Mouse (Mus musculus): ENCODE data around the gene Brd1.

Brd1 gene

DNA sequence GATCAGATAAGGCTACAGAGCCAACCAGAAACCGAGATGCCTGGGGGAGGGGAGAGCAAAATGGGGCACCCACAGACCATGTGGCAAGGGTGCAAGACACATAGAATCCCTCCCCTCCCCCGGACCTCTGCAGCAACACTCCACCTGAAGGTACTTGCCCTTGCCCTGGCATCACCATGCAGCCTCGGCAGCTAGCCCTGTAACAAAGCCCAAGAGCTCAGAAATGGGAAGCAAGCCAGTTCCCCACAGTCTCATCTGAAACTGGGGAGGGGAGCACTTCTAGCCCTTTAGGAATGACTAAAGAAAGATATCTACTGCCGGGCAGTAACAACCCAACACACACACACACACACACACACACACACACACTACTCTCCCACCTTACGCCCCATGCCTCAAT is 53.1 kb downstream of the Brd1 start:
- DNase-seq = no peak

DNA sequence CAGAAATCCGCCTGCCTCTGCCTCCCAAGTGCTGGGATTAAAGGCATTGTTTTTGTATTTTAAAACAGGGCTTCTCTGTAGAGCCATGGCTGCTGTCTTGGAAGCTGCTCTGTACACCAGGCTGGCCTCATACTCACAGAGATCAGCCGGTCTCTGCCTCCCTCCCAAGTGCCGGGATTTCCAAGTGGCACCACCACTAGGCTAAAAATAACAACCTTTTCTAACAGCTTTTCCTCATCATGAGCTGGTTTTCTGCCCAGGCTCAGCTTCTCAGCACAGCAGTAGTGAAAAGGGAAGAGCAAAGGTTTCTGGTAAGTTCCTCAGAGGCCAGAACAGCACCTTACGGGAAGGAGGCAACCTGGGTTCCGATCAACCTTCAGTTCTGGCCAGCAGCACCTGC is 56.5 kb downstream of the Brd1 start:
- no peak for DNase-seq

DNA sequence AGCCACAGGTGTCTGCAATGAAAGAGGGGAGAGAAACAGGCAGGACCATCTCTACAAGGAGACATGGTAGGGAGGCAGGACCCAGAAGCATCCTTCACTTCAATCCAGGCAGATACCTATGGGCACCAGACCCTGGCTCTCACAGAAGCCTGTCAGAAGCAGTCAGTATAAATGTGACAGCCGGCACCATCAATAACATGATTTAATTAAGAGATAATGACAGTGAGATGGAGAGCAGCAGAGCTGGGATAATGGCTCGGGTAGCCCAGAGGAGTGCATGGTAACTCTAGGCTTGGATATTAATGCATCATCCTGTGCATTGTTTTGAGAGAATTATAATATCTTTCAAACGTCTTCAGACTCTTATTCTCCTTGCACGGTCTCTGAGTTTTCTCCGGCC is 58.0 kb downstream of the Brd1 start:
- no peak for DNase-seq

DNA sequence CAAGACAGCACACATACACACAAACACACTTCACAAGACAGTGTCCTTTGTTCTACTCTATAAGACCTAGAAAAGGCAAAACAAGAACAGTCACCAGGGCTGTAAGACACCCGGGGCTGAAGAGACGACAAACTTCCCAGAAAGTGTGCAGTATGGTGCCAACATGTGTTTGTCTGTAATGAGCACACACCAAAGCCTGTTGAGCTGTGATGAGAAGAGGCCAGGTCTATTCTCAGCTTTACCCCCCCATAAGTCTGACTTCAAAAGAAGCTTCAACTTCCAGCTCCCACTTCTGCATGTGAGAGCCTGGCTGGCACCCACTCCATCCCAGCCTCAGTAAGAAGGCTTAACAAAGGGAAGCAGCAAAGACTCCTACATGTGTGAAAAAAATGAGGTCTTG is 65.3 kb downstream of the Brd1 start:
- no peak for DNase-seq

DNA sequence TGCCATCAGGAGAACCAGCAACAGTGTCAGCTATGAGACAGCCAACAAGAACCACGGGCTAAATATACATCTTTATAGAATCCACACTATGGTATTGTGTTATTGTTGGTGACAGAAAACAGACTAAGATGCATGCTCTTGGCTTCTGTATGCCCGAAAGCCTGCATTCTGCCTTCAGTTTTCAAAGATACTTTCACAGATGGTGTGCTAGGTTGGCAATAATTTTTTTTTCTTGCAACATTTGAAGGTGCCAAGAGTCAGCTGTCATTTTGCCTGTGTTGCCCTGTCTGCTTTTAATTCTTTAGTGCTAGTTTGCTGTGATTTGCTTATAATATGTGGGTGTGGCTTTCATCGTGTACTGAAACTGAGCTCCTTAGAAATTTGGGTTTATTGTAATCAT is 66.4 kb downstream of the Brd1 start:
- no peak for DNase-seq

DNA sequence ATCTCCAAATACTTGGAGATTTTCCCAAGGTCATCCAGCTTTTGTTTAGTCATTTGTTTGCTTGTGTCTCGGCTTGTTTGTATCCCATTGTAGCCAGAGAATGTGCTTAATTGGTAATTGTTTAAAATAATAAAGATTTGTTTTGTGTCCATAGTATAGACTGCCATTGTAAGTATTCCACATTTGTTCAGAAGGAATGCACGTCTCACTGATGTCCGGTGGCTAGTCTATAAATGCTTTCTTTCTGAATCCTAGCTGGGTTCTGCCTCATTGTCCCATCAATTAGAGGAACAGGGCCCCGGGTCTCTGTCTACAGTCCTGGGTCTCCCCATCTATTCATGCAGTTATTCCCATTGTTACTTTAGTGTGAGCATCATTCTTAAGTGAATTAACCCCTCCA is 68.2 kb downstream of the Brd1 start:
- no peak for DNase-seq

DNA sequence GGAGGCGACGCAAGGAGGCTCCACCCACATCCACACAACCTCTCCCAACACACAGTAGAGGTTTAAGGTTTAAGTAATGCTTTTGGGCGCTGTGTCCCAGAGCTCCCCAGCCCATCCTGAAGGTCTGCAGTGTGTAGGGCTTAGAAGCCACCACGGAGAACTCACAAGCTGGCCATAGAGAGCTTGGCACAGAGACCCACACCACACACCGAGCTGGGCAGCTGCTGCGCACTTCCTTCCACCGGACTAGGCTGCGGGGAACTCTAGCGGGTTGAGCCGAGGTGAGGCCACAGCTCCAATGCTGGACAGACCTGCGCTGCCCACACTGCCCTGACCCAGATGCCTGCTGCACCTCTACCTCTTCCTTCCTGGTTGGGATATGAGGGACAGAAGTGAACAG is 71.0 kb downstream of the Brd1 start:
- no peak for DNase-seq

DNA sequence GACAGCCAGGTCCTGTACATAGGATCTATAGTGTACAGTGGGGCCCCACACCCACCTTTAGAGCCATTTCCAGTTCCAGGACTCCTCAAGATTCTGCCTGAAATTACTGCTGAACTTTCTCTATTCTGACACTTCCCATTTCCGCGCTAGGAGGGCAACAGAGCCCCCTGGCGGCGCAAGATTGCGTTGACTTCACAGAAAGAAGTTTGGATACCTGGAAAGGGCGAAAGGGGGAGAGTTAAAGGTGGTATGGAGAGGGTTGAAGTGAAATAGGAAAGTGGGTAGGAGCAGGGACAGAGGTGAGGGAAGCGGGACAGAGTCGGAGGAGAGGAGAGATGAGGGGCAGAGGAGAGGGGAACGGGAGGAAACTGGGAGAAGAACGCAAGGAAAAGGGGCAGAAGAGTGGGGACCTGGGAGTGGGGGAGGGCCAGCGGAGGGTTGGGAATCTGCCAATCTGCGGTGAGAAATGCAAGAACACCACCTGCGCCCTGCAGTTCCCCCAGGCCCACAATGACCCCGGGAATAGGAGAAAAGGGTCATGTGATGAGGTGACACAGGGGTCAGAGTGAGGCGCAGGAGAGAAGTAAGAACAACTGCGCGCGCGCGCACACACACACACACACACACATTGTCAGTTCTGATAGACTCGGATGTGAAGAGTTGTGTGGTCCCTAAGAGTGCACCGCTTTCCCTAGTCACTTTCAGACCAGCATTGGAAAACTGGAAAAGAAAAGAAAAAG is 71.8 kb downstream of the Brd1 start:
- peak; percentile 65 to 74 for DNase-seq

DNA sequence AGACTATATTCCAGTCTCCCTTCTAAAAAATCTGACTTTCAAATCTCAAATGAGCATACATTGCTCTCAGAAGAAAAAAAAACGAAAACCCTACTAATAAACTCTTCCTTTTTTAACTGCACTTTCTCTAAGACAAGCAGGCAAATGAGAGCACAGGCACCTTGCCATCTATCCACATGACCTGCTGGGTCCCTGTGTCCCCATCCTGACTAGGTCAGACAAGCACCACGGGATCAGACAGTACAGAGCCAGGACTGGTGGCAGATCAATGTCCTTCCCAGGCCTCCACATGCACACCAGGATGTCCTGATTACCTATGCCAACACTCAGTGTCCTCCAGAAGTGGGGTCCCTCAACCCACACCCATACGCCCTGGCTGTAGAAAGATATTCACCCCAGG is 72.4 kb downstream of the Brd1 start:
- DNase-seq = no peak

DNA sequence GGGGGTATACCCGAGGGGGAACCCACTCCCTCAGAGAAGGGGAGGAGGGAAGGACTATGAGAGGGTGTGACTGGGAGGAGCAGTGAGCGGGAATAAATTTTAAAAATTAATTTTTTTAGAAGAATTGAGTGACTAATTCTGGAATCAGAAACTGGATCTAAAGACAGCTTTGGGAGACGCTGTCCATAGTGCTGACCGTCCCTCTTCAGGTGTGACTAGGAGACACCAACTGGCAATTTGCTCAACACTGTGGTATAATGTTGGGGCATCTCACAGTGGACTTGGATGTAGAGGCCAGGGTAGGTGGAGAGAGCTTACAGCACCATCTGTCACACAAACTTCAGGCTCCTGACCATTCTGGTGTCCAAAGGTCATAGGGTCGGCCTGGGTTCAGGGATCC is 82.0 kb downstream of the Brd1 start:
- no peak for DNase-seq

DNA sequence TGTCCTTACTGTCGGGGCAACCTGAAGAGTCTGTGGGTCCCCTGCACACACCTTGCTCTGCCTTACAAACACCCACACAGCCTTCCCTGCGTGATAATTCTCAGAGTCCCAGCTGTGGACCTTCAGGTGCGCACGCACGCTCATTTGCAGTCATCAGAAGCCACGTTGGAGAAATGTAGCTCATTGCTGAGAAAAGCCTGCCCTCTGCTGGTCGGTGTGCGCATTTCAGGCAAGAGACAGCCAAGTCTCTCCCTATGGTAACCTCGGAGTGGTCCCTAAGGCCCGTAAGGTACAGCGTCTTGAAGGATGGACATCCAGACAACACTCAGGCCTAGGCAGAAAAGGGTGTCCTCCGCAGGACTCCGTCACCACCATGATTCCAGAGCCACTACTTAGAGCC is 83.0 kb downstream of the Brd1 start:
- peak; percentile 51 to 74 for DNase-seq
